Mouse (Mus musculus): ENCODE results near the gene Sema4c.

DNA sequence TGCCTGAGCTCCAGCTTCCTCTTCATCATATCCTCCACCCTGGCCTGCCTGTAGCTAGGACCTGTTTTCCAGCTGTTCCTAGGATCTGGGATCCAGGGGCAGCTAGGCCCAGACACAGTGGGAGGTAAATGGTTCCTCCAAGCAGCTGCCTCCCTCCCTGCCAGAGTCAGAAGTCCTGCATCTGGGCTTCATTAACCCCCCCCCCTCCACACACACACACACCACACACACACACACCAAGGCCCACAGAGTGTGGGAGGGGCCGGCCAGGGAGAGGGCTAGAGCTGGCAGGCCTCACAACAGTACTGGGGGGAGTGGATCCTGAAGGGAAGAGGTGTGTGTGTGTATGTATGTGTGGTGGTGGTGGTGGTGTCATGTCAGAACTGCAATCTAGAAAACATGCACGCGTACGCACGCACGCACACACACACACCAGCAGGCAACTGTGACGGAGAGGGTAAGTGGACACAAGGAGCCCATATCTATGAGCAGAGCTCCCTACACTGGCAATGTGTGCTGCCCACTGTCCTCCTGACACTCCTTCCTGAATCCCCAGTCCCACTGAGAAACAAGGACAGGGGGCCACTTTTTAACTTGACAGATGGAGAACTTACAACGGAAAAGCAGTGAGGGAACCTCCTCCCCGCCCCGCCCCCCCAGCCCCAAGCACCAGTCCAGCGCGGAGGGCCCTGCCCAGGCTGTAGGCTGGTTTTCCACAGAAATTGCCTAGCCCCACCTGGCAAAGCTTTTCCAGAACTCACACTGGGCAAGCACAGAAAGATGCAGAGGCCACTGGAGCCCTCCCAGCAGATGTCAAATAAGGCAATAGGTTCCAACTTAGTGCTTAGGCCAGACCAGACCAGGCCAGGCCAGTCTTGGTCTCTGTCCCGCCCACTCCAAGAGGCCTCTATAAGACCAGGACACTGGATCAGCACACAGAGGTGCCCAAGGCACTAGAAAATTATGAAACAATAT, 30.6 kb upstream of the Sema4c start:
- TF ChIP-seq CTCF (IDR thresholded peaks at IDR 0.05; ENCODE audit: insufficient read depth, low read depth, low read length) (no peak), POLR2A (IDR thresholded peaks at IDR 0.05; ENCODE audit: insufficient read depth, low read depth, low read length) (no peak)

Data from olfactory bulb, adult 2 months (tissue).